8 mouse cellular contexts compared by ENCODE assay signal in genomic region chr7:92874116-92874675, GRCm38 (mm10). TPM values are rescaled to one million over a fixed set of nuclear protein-coding genes. Genes with fewer than 3 reads are reported as not detected.
DNase-seq lines count a peak whose midpoint lies in the region; ATAC-seq lines count a peak whose summit lies in the region.

TSS of gene Ddias (minus strand) at chr7:92874247.
TSS of gene Prcp (plus strand) at chr7:92874470.

- no peaks in the 10 kb centered on the region for H3K9me3 ChIP-seq in hindbrain, embryonic 11.5 days (ENCODE audit: control insufficient read depth, low read length)

- under 1% methylated on average over 53 of the region's 53 CpGs for WGBS in hindbrain, embryonic 11.5 days

- no peaks in the 10 kb centered on the region for H3K36me3 ChIP-seq in hindbrain, embryonic 11.5 days (ENCODE audit: control insufficient read depth, insufficient read depth, low read length)

- no peaks in the 10 kb centered on the region for H3K27me3 ChIP-seq in hindbrain, embryonic 11.5 days (ENCODE audit: control insufficient read depth, insufficient read depth, low read length)

- peak within 1 kb of the TSS; percentile 80 for H3K9ac ChIP-seq in hindbrain, embryonic 11.5 days (ENCODE audit: low read depth, low read length)

- DNase-seq in MN1 (ENCODE audit: low spot score) = peak; percentile 96
- DNase-seq in cerebellum, adult 9-10 months = peak; percentile 92
- DNase-seq in hindbrain, embryonic 11.5 days (ENCODE audit: low spot score) = peak; percentile 98
- DNase-seq in layer of hippocampus, postnatal 10 days (ENCODE audit: low spot score in 2 of 2) = peak; percentile 98
- peak; percentile 96 for DNase-seq in lung, postnatal 10 days
- DNase-seq in ovary, postnatal 36 days (ENCODE audit: low spot score) = peak; percentile 91
- DNase-seq in thymus, postnatal 25 days = peak; percentile 91

- peaks cover 4% of the 10 kb centered on the region; the same call in 1 of the 2 replicates for H3K4me1 ChIP-seq in hindbrain, embryonic 11.5 days (replicated peaks; ENCODE audit: control insufficient read depth, insufficient read depth, low read length)

- H3K27ac ChIP-seq in hindbrain, embryonic 11.5 days (ENCODE audit: low read depth, low read length) = peak within 1 kb of the TSS; percentile 97

- peak; percentile 75 for ATAC-seq in frontal cortex, adult (ENCODE audit: low TSS enrichment)
- ATAC-seq in hindbrain, embryonic 11.5 days (ENCODE audit: low FRiP score) = peak; percentile 92

- peak within 1 kb of the TSS; percentile 58 for H3K4me3 ChIP-seq in hindbrain, embryonic 11.5 days (ENCODE audit: low read depth, low read length)

- H3K4me2 ChIP-seq in hindbrain, embryonic 11.5 days (replicated peaks; ENCODE audit: low read depth, low read length) = peak within 1 kb of the TSS; percentile 75

RNA-seq across cellular contexts. Expression of gene Ddias, which starts in this region (rescaled TPM):
- 18.2 and 23.3 TPM in 2 replicates for polyA plus RNA-seq in hindbrain, embryonic 11.5 days (2014; fragmentation: Nextera tagmentation; extraction: Ambion mirVana)
- 1 to 10 TPM; 1.8 to 2.0 TPM for total RNA-seq in layer of hippocampus, postnatal 10 days (2021)

RNA-seq across cellular contexts. Expression of gene Prcp, which starts in this region (rescaled TPM):
- 19.8 and 26.3 TPM in 2 replicates for polyA plus RNA-seq in hindbrain, embryonic 11.5 days (2014; fragmentation: Nextera tagmentation; extraction: Ambion mirVana)
- 10 to 100 TPM; 15.3 TPM for total RNA-seq in layer of hippocampus, postnatal 10 days (2021)

Comparison
In these comparisons a context has a peak if more than half of its experiments do, and no peak if none do; other contexts are left out.
1. Peak in every context shown above with its lines: DNase-seq, ATAC-seq, H3K4me3 ChIP-seq and H3K27ac ChIP-seq.